Mouse (Mus musculus) ES-Bruce4 (cell line): ENCODE measurements around the gene Renbp.

Experiments
- CTCF ChIP-seq: IDR thresholded peaks from one replicate; pipeline ENCODE4 v1.8.1; 2011; ENCODE audit warnings: low read depth, low read length
- POLR2A ChIP-seq: IDR thresholded peaks from one replicate; pipeline ENCODE4 v1.8.1; 2011; ENCODE audit warnings: low read length; ENCODE audit not compliant: insufficient read depth

- TF ChIP-seq CTCF (no peak), POLR2A (no peak)
Observed at GRCm38 (mm10) chrX:73877014-73877413, 53.6 kb downstream of the Renbp start.
